ENCODE assay signal across 7 mouse cellular contexts in the genomic region with DNA sequence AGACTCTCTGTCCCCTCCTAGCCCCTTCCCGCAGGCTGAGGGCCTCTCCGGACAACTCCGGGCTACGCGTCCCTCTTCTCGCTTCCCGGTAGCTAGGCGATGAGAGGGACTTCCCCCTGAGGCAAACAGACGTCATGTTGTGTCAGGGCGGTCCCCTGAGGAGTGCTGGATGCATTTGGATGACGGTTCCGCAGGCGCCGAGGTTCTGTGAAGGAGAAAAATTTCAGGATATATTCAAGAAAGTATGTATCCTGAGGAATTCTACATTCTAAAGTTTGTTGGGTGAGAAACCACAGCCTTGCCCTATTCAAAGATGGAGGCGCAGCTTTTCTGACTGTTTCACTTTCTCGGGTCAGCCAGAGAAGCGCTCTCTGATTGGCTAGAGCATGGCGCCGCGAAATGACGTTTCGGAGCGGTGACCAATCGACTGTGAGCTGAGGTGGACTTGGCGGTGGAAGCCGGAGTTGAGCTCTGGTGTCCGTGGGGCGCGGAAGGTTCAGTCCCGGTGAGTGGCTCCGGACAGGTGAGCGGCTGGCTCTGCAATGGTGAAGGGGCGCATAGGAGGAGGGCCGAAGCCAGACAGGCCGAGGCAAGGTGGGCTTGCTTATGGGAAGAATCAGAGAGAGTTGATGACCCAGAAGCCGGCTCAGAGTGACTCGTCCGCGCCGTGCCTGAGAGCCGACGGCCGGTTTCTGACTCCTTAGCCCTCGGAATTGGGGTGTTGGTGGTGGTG. TPM values are rescaled to one million over a fixed set of nuclear protein-coding genes. Genes with fewer than 3 reads are reported as not detected.
DNase-seq lines count a peak whose midpoint lies in the region; ATAC-seq lines count a peak whose summit lies in the region.

Gene Sec23b, plus strand, starts transcription at position 410 of the 733 bp plus-strand sequence.

- WGBS in intestine, embryonic 15.5 days: under 1% methylated on average over 44 of the region's 44 CpGs
- under 1% methylated on average over 44 of the region's 44 CpGs for WGBS in midbrain, embryonic 10.5 days

- peak within 1 kb of the TSS; percentile 78 for H3K4me3 ChIP-seq in intestine, embryonic 15.5 days (replicated peaks)
- H3K4me3 ChIP-seq in midbrain, embryonic 10.5 days: peak within 1 kb of the TSS; percentile 85

- peak within 1 kb of the TSS; percentile 60 for H3K4me2 ChIP-seq in intestine, embryonic 15.5 days (replicated peaks)

- intact Hi-C loops in gastrocnemius, postnatal 36 days (cut with DNase I): no loop called here
- intact Hi-C loops in left cerebral cortex, postnatal 25 days (cut with DNase I): loop anchor here (1.0 kb wide), 1 partner anchor 29 kb away; the partner anchor contains the start of genes Dzank1 and Polr3f

- peak; percentile 99 for ATAC-seq in intestine, embryonic 15.5 days

- peak within 1 kb of the TSS; percentile 91 for H3K27ac ChIP-seq in intestine, embryonic 15.5 days
- peak within 1 kb of the TSS; percentile 94 for H3K27ac ChIP-seq in midbrain, embryonic 10.5 days (replicated peaks)

- no peaks in the 10 kb centered on the region for H3K27me3 ChIP-seq in intestine, embryonic 15.5 days (replicated peaks)
- no peaks in the 10 kb centered on the region for H3K27me3 ChIP-seq in midbrain, embryonic 10.5 days (ENCODE audit: low read depth, poor library complexity, severe bottlenecking)

- H3K9ac ChIP-seq in intestine, embryonic 15.5 days: peak within 1 kb of the TSS; percentile 70

- H3K4me1 ChIP-seq in intestine, embryonic 15.5 days (replicated peaks): peaks cover 2% of the 10 kb centered on the region; the same call in 1 of the 2 replicates
- peaks cover 19% of the 10 kb centered on the region for H3K4me1 ChIP-seq in midbrain, embryonic 10.5 days

- no peaks in the 10 kb centered on the region for H3K9me3 ChIP-seq in intestine, embryonic 15.5 days
- no peaks in the 10 kb centered on the region for H3K9me3 ChIP-seq in midbrain, embryonic 10.5 days (replicated peaks)

- DNase-seq in adrenal gland, adult 2 months: peak; percentile 98
- DNase-seq in embryo, embryonic 11.5 days (ENCODE audit: low read depth, low spot score): peak; percentile 93
- DNase-seq in gastrocnemius, postnatal 36 days: peak; percentile 92 to 96
- DNase-seq in left cerebral cortex, postnatal 25 days (ENCODE audit: low spot score in 2 of 2): peak; percentile 97 to 99
- peak; percentile 95 for DNase-seq in midbrain, embryonic 10.5 days (ENCODE audit: low spot score)
- DNase-seq in right cerebral cortex, postnatal 4 days: peak; percentile 91

- H3K36me3 ChIP-seq in intestine, embryonic 15.5 days: 0 out of 2 replicates have a peak, but pooled peaks cover 5% of the 10 kb centered on the region
- H3K36me3 ChIP-seq in midbrain, embryonic 10.5 days: peaks cover 21% of the 10 kb centered on the region

RNA-seq across cellular contexts. Expression of gene Sec23b, which starts in this region (rescaled TPM):
- total RNA-seq in adrenal gland, adult 2 months (2021): 10 to 100 TPM; 83.1 to 89.3 TPM
- 24.0 and 34.9 TPM in 2 replicates for polyA plus RNA-seq in adrenal gland, adult 2 months (2012; rRNA removed)
- total RNA-seq in gastrocnemius, postnatal 36 days (2021): 10 to 100 TPM in 1 of 2 experiments, 1 to 10 TPM in 1; 9.8 to 10.3 TPM
- polyA plus RNA-seq in intestine, embryonic 15.5 days (2015; fragmentation: Nextera tagmentation; extraction: Ambion mirVana): 100 and 101 TPM in 2 replicates
- total RNA-seq in left cerebral cortex, postnatal 25 days (2021): 10 to 100 TPM; 48.4 to 50.1 TPM
- 130 and 137 TPM in 2 replicates for polyA plus RNA-seq in midbrain, embryonic 10.5 days (2016; fragmentation: Nextera tagmentation; extraction: Ambion mirVana)

Comparison
In these comparisons a context has a peak if more than half of its experiments do, and no peak if none do; other contexts are left out.
1. Peak in every context shown above with its lines: DNase-seq, ATAC-seq, H3K4me3 ChIP-seq and H3K27ac ChIP-seq.
2. RNA of gene Sec23b (total RNA-seq): 83.1 to 89.3 TPM in adrenal gland, adult 2 months and 48.4 to 50.1 TPM in left cerebral cortex, postnatal 25 days; 9.8 to 10.3 TPM in gastrocnemius, postnatal 36 days; every median in the first group is over 4 times any median in the second.